Mouse (Mus musculus) ES-E14 (cell line): ENCODE measurements around the gene Tnrc6c.

Experiments
- CHD2 ChIP-seq: IDR thresholded peaks from 2 replicates; pipeline ENCODE4 v1.6.1; 2014; ENCODE audit warnings: mild to moderate bottlenecking, low read depth, low read length, inconsistent platforms
- MAFK ChIP-seq: IDR thresholded peaks from 2 replicates; pipeline ENCODE4 v1.6.1; 2014; ENCODE audit warnings: mild to moderate bottlenecking, low read depth, low read length, inconsistent platforms; ENCODE audit not compliant: insufficient read depth
- ZC3H11A ChIP-seq: IDR thresholded peaks from 2 replicates; pipeline ENCODE4 v1.6.1; 2012; ENCODE audit warnings: low read depth, mild to moderate bottlenecking, inconsistent platforms, low read length, borderline replicate concordance
- ZNF384 ChIP-seq: IDR thresholded peaks from 2 replicates; pipeline ENCODE4 v1.6.1; 2012; ENCODE audit warnings: low read depth, low read length, inconsistent platforms

DNA sequence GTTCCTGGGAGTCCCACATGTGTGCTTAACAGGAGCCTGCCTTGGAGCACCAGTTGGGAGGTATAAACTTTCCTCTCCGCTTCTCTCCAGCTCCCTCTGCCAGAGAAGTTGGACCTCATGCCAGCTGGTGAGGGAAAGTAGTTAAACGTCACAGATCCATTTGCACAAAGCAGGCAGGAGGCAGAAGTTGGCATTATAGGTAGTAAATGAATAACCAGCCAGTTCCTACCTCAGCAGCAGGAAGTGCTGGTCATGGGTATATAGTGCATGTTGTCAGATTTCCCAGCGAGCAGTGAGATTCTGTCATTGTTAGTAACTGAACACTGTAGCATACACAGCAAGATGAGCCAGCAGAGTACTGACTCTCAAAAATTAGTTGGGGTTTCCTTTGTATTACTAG lies 31.4 kb downstream of the Tnrc6c start:
- TF ChIP-seq CHD2 (no peak), MAFK (no peak), ZC3H11A (no peak), ZNF384 (no peak)
